Mouse (Mus musculus) heart, embryonic 11.5 days (tissue): Measurements from ENCODE around the gene Pkd1l3. TPM values are rescaled to one million over a fixed set of nuclear protein-coding genes. Genes with fewer than 3 reads are reported as not detected.

Experiments used
- ATAC-seq: fragments of 200-750 bp; cut with Nextera tagmentation; replicated peaks from 2 replicates; pipeline ENCODE4 v1.8.0; 2017; ENCODE audit warnings: moderate library complexity; ENCODE audit not compliant: insufficient number of reproducible peaks, low FRiP score, low TSS enrichment
- H3K27ac ChIP-seq: fragments of 300-500 bp; sonication (generic); 2 replicates; pipeline ENCODE4 v1.5.1; 2014; ENCODE audit warnings: mild to moderate bottlenecking, low read depth, low read length
- H3K27me3 ChIP-seq: fragments of 300-500 bp; sonication (generic); 2 replicates; pipeline ENCODE4 v1.6.1; 2014; ENCODE audit warnings: mild to moderate bottlenecking, low read length, mixed read lengths; ENCODE audit not compliant: control insufficient read depth, insufficient read depth
- H3K36me3 ChIP-seq: fragments of 300-500 bp; sonication (generic); 2 replicates; pipeline ENCODE4 v1.6.1; 2014; ENCODE audit warnings: mild to moderate bottlenecking, low read length, moderate library complexity, mixed read lengths; ENCODE audit not compliant: control insufficient read depth, insufficient read depth
- H3K4me1 ChIP-seq: fragments of 300-500 bp; sonication (generic); 2 replicates; pipeline ENCODE4 v1.6.1; 2014; ENCODE audit warnings: low read length; ENCODE audit not compliant: control insufficient read depth, insufficient read depth
- H3K4me2 ChIP-seq: fragments of 300-500 bp; sonication (generic); 2 replicates; pipeline ENCODE4 v1.6.1; 2014; ENCODE audit warnings: mild to moderate bottlenecking, moderate library complexity
- H3K4me3 ChIP-seq: fragments of 300-500 bp; sonication (generic); 2 replicates; pipeline ENCODE4 v1.5.1; 2014; ENCODE audit warnings: low read depth, low read length
- H3K9ac ChIP-seq: fragments of 300-500 bp; sonication (generic); 2 replicates; pipeline ENCODE4 v1.6.1; 2014; ENCODE audit warnings: mild to moderate bottlenecking, low read depth, low read length, moderate library complexity
- H3K9me3 ChIP-seq: fragments of 300-500 bp; sonication (generic); replicated peaks from 2 replicates; pipeline ENCODE4 v1.6.1; 2016; ENCODE audit warnings: low read length; ENCODE audit not compliant: control insufficient read depth
- WGBS: fragments of 180-500 bp; shearing (Covaris S2); extraction: QIAGEN DNeasy Blood & Tissue Kit; methylation state at CpG from one replicate; pipeline ENCODE4 v1.1.7; 2014; ENCODE audit not compliant: insufficient replicate concordance; 5-methylcytosine and 5-hydroxymethylcytosine counted together
- polyA plus RNA-seq: library from polyadenylated mRNA; unstranded; fragments of >200 nt; fragmentation: Nextera tagmentation; extraction: Ambion mirVana; gene quantifications from 2 replicates; pipeline ENCODE4 v1.2.1, GENCODE M21; 2014

The Pkd1l3 gene
- polyA plus RNA-seq, 1 experiment from 2014 or later, result 0.34 TPM

DNA sequence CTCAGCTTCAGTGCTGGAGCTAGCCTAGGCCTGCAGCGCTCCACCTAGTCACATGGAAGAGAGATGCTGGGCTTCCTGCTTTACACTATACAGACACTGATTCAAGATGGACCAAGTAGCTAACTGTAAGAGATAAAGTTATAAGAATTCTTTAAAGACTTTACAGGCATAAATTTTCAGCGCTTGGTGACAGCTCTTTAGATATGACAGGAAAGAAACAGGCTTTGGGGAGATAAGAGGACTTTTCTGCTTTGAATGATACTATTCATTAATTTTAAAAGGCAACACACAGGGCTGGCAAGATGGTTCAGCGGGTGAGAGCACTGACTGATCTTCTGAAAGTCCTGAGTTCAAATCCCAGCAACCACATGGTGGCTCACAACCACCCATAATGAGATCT, 84.2 kb downstream of the Pkd1l3 start:
- no peak overlapping the region for H3K4me2 ChIP-seq
- H3K36me3 ChIP-seq, result no peaks in the 10 kb centered on the region
- H3K27ac ChIP-seq, result no peak overlapping the region
- H3K4me3 ChIP-seq, result no peak overlapping the region
- 64% methylated on average over 3 of the region's 3 CpGs for WGBS
- H3K9me3 ChIP-seq, result no peaks in the 10 kb centered on the region
- no peak overlapping the region for H3K9ac ChIP-seq
- H3K4me1 ChIP-seq, result no peaks in the 10 kb centered on the region
- no peaks in the 10 kb centered on the region for H3K27me3 ChIP-seq
- no peak for ATAC-seq

DNA sequence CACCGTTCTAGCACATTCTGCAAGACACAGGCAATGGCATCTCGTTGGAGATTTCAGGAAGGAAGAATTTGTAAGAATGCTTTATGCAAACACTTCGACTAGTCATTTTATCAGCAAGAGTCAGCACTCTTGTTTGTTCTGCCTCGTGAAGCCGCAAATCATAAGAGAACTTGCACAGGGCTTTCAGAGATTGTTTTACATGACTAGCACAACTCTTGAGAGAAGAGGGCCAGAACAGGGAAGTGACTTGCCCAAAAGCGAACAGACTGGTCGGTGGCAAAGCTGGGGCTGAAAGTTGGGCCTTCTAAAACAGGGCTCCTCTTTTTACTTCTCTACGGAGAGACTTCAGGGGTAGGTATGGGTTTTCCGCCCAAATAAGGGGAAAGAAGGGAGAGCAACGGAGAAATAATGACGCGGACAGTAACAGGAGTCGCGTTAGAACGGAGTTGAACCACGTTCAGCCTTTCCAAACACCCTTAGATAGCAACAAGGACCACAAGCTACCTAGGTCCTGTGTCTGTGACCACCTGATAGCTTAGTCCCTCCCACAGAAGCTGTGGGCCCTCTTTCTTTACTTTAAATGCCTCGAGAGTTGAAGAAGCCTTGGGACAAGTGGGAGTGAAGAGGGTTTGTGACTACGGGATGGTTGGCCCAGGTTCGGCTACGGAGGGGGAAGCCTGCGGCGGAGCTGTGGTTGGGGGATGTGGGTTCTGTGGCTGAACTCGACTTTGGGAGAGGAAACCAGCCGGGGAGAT, 90.4 kb downstream of the Pkd1l3 start:
- 9% methylated on average over 24 of the region's 24 CpGs for WGBS
- peak; percentile 5; the same call in 1 of the 2 replicates for ATAC-seq
- peak overlapping the region; percentile 25; the same call in 1 of the 2 replicates for H3K27ac ChIP-seq

DNA sequence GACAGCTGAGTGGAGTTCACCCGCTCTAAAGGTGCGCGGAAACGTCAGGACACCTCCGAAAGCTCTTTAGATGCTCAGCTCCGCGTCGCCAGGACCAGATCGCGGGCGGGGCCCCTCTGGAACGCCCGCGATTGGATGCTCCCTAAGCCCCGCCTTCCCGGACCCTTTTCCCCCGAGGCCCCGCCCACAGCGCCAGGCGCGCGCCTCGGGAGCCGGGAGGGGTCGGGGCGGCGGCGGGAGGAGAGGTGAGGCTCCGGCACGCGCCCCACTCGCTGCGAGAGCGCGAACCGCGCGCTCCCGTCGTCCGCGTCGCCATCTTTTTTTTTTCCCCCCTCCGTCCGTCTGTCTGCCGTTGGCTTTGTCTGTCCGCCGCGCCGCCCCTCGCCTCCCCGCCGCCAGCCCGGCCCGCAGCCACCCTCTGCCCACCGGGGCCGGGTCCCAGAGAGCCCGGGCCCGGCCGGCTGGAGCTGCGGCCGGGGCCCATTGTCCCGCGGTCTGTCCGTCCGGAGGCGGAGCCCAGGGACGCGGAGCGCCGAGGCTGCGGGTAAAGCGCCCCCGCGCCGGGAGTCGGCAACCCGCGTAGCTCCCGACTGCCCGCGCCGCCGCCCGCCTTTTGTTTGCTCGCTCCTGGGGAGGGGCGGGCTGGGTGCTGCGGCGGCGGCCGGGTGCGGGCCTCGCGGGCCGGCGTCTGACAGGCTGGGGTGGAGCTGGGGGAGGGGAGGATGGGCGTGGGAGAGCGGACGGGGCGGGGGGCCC, 91.2 kb downstream of the Pkd1l3 start, which contains the start of gene Zfp821:
TSS of gene Zfp821 (plus strand) at position 227 of the 756 bp plus-strand sequence.
- 0% methylated on average over 94 of the region's 100 CpGs for WGBS
- H3K4me1 ChIP-seq, result peaks cover 18% of the 10 kb centered on the region
- peak within 1 kb of the TSS; percentile 95 for H3K4me3 ChIP-seq
- H3K27me3 ChIP-seq, result no peaks in the 10 kb centered on the region
- peak within 1 kb of the TSS; percentile 94 for H3K4me2 ChIP-seq
- H3K36me3 ChIP-seq, result peaks cover 16% of the 10 kb centered on the region
- peak; percentile 88 for ATAC-seq
- H3K9ac ChIP-seq, result peak within 1 kb of the TSS; percentile 100
- H3K27ac ChIP-seq, result peak within 1 kb of the TSS; percentile 96
- H3K9me3 ChIP-seq, result no peaks in the 10 kb centered on the region

More for the DNA sequence above, 90.4 kb downstream of the Pkd1l3 start:
- Histone ChIP-seq H3K4me2 (peak overlapping the region; percentile 94), H3K36me3 (peaks cover 9% of the 10 kb centered on the region), H3K27me3 (no peaks in the 10 kb centered on the region), H3K9ac (peak overlapping the region; percentile 64), H3K4me3 (peak overlapping the region; percentile 95), H3K9me3 (no peaks in the 10 kb centered on the region), H3K4me1 (peaks cover 18% of the 10 kb centered on the region)

DNA sequence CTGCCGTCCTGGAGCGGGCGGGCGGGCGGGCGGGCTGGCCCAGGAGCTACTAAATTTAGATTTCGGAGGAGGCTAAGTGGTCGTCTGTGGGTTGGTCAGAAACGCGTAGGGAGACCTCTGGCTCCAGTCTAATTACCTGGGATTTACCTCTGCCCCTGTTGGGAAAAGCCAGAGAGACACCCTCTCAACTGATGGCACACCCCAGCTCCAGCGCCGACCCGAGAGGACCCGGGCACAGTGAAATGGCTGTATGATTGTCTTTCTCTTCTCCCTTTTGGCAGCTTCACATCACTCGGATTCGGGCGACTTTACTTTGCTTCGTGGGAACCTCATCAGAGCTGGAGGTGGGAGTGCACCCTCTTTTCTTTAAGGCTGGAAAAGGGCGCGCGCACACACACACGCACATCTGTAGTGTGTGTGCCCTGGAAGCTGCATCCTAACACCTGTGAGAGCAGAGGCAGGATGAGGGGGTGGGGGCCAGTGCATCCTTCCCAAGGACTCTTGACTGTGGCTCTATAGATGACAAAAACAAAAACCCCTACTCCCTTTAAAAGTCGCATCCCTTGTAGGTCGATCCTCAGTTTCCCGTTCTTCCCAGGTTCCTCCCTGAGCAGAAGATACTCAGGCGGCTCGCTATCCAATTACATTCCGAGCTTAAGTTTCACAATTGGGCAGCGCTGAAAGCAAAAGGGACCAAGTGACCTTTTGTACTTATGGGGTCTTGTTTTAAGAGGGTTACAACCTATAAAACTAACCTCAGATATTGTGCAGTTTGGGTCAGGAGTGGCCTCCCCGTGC, 92.0 kb downstream of the Pkd1l3 start:
- peaks cover 18% of the 10 kb centered on the region for H3K4me1 ChIP-seq
- no peaks in the 10 kb centered on the region for H3K27me3 ChIP-seq
- peak overlapping the region; percentile 96 for H3K27ac ChIP-seq
- H3K9ac ChIP-seq, result peak overlapping the region; percentile 100
- no peaks in the 10 kb centered on the region for H3K9me3 ChIP-seq
- peak overlapping the region; percentile 94 for H3K4me2 ChIP-seq
- peak overlapping the region; percentile 95 for H3K4me3 ChIP-seq
- ATAC-seq, result peak; percentile 60
- peaks cover 23% of the 10 kb centered on the region for H3K36me3 ChIP-seq
- 1% methylated on average over 24 of the region's 30 CpGs for WGBS

DNA sequence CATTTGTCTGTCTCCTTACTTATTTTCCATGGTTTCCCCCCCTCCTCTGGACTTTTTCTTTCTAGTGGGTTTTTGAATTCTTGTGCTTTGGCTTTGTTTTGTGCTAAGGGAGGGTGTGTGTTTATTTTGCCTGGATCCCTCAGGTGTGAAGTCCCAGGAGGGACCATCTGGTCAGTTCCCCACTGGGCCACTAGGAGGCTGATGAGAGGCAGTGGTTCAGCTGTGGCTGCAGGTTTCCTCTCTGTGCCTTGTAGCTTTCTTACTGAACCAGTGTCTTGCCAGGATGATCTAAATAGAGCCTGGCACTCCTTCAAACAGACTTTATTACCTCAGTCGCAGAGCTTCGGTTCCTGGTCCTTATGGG, 92.5 kb downstream of the Pkd1l3 start:
- H3K27me3 ChIP-seq, result no peaks in the 10 kb centered on the region
- H3K36me3 ChIP-seq, result peaks cover 29% of the 10 kb centered on the region
- peaks cover 18% of the 10 kb centered on the region for H3K4me1 ChIP-seq
- no peak overlapping the region for H3K27ac ChIP-seq
- 25% methylated on average over 2 of the region's 2 CpGs for WGBS
- 0 out of 2 replicates have a peak, but pooled peaks have one; percentile 52 for ATAC-seq
- peak overlapping the region; percentile 94 for H3K4me2 ChIP-seq
- peak overlapping the region; percentile 100; the same call in 1 of the 2 replicates for H3K9ac ChIP-seq
- H3K9me3 ChIP-seq, result no peaks in the 10 kb centered on the region
- H3K4me3 ChIP-seq, result peak overlapping the region; percentile 95

DNA sequence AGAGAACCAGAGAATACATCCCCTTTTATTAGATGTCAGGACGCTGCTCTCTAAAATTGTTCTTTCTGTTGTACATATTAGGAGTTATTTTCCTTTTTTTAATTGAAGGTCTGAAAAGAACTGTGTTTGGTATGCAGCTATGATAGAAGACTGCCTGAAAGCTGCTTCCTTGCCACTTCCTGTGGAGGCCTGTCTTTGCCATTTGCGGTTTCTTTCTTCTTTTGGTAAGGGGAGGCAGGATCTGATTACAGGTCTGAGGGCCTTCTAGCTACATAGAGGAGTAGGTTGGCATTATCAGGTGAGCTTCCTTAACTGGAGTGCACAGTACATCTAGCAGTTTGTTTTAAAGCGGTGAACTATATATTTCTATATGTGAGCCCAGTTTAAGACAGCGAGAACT, 93.6 kb downstream of the Pkd1l3 start:
- no peak overlapping the region for H3K4me3 ChIP-seq
- H3K9me3 ChIP-seq, result no peaks in the 10 kb centered on the region
- no peak overlapping the region for H3K27ac ChIP-seq
- ATAC-seq, result no peak
- H3K4me2 ChIP-seq, result no peak overlapping the region
- WGBS, result 97% methylated on average over 4 of the region's 4 CpGs
- no peak overlapping the region for H3K9ac ChIP-seq
- no peaks in the 10 kb centered on the region for H3K27me3 ChIP-seq
- H3K36me3 ChIP-seq, result peaks cover 35% of the 10 kb centered on the region
- H3K4me1 ChIP-seq, result peaks cover 18% of the 10 kb centered on the region

DNA sequence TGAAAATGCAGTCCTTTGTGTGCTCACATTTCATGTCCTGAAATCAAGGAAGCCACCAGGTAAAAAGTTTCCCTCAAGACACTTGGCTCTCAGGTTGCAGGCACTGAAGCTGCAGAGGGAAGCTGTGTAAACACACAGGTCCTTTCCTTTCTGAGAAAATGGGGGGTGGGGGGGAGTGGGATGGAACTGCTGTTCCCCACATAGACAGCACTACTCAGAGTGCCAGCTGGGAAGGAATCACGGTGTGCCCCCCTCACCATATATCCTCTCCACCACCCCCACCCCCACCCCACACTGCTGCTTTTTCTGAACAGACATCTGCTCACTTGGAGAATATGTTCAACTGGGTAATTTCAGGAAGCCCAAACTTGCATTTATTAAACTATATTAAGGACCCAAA, 98.2 kb downstream of the Pkd1l3 start:
- no peak overlapping the region for H3K4me3 ChIP-seq
- 100% methylated on average over 1 of the region's 1 CpGs for WGBS
- no peaks in the 10 kb centered on the region for H3K27me3 ChIP-seq
- no peak overlapping the region for H3K27ac ChIP-seq
- no peak overlapping the region for H3K4me2 ChIP-seq
- no peaks in the 10 kb centered on the region for H3K4me1 ChIP-seq
- H3K9me3 ChIP-seq, result no peaks in the 10 kb centered on the region
- peaks cover 51% of the 10 kb centered on the region for H3K36me3 ChIP-seq
- ATAC-seq, result no peak
- no peak overlapping the region for H3K9ac ChIP-seq

DNA sequence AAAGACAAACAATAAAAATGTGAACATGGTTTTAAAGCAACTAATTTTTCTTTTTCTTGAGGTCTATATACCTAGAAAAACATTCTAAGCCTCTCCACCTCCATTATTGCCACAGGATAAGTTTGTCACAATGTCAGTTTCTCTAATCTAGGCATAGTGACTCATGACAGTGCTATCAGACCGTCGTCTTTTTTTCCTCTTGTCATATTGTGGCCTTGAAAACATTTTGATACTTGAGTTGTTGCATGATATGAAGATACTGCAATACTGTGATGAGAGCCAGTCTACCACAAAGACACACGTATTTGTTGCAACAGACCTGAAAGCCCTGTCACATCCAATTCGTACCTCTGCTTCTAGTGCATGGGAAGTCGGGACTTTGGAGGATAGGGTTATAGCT, 100.6 kb downstream of the Pkd1l3 start:
- WGBS, result 90% methylated on average over 5 of the region's 5 CpGs
- Histone ChIP-seq H3K4me3 (no peak overlapping the region), H3K4me1 (no peaks in the 10 kb centered on the region), H3K27me3 (no peaks in the 10 kb centered on the region), H3K36me3 (peaks cover 53% of the 10 kb centered on the region), H3K9me3 (no peaks in the 10 kb centered on the region), H3K4me2 (no peak overlapping the region), H3K27ac (no peak overlapping the region), H3K9ac (no peak overlapping the region)
- no peak for ATAC-seq
